25 mouse cellular contexts compared by ENCODE assay signal in the genomic region with DNA sequence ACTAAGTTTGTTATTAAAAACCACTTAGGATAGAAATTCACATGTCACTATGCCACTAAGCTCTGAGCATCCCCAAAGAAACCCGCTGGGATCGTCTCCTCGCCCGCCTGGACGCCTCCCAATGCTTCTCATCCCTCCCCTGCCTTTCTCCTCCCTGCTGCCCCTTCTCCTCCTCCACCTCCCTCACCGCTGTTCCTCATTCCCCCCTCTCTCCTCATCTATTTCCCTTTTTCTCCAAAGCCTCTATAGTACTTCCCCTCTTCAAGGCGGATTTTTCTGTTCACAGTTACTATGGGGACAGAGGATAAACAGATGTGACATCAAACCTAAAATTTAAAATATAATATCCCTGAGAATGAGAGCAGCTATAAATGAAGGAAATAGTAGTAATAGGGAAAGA.
DNase-seq lines count a peak whose midpoint lies in the region; ATAC-seq and TF ChIP-seq lines count a peak whose summit lies in the region.
"Had no signal": no experiment of that assay in that cellular context is flagged by ENCODE, and none has a peak within 500 bp of the region (broad histone marks: within the 10 kb centered on the region; RNA-seq: fewer than 3 reads in every experiment).

No protein-coding gene starts in this region.

- H3K4me1 ChIP-seq in hindbrain, embryonic 11.5 days (replicated peaks; ENCODE audit: control insufficient read depth, insufficient read depth, low read length): no peaks in the 10 kb centered on the region
- no peaks in the 10 kb centered on the region for H3K4me1 ChIP-seq in hindbrain, postnatal 0 days (ENCODE audit: insufficient read depth, low read length)
- H3K4me1 ChIP-seq in MEL (ENCODE audit: control insufficient read depth in 1 of 2, insufficient read depth in 2 of 2, low read length in 2 of 2): no peaks in the 10 kb centered on the region
- H3K4me1 ChIP-seq: forebrain, embryonic 10.5 days had no signal

- TF ChIP-seq RAD21 in MEL (IDR thresholded peaks at IDR 0.05; ENCODE audit: low read depth, low read length): no peak

- 82% methylated on average over 7 of the region's 7 CpGs for WGBS in hindbrain, embryonic 11.5 days
- 73% methylated on average over 7 of the region's 7 CpGs for WGBS in hindbrain, postnatal 0 days

- H3K9ac ChIP-seq in hindbrain, embryonic 11.5 days (ENCODE audit: low read depth, low read length): no peak overlapping the region
- no peak overlapping the region for H3K9ac ChIP-seq in hindbrain, postnatal 0 days (replicated peaks; ENCODE audit: low read length)
- no peak overlapping the region for H3K9ac ChIP-seq in MEL (ENCODE audit: control insufficient read depth, low read depth, low read length, poor library complexity, severe bottlenecking)
- H3K9ac ChIP-seq: heart, embryonic 13.5 days had no signal

- H3K4me3 ChIP-seq in hindbrain, embryonic 11.5 days (ENCODE audit: low read depth, low read length): no peak overlapping the region
- no peak overlapping the region for H3K4me3 ChIP-seq in hindbrain, postnatal 0 days (ENCODE audit: low read length)
- no peak overlapping the region for H3K4me3 ChIP-seq in MEL (ENCODE audit: control insufficient read depth in 1 of 2, insufficient read depth in 1 of 2, low read depth in 2 of 2, low read length in 2 of 2)
- H3K4me3 ChIP-seq: forebrain, embryonic 10.5 days; heart, adult 2 months; heart, embryonic 10.5 days; heart, embryonic 13.5 days; hindbrain, embryonic 10.5 days had no signal

- H3K79me2 ChIP-seq in MEL (ENCODE audit: control insufficient read depth, insufficient read depth, low read length, poor library complexity): no peaks in the 10 kb centered on the region

- no peak for TF ChIP-seq EP300 in MEL (IDR thresholded peaks at IDR 0.05; ENCODE audit: low read depth in 1 of 2, low read length in 2 of 2)

- H3K27me3 ChIP-seq in hindbrain, embryonic 11.5 days (ENCODE audit: control insufficient read depth, insufficient read depth, low read length): no peaks in the 10 kb centered on the region
- no peaks in the 10 kb centered on the region for H3K27me3 ChIP-seq in hindbrain, postnatal 0 days (ENCODE audit: insufficient read depth, low read length)
- no peaks in the 10 kb centered on the region for H3K27me3 ChIP-seq in MEL (ENCODE audit: control insufficient read depth in 1 of 2, insufficient read depth in 2 of 2, low read length in 2 of 2)
- H3K27me3 ChIP-seq: heart, embryonic 13.5 days had no signal

- no peak for DNase-seq in hindbrain, embryonic 11.5 days (ENCODE audit: low spot score)
- no peak for DNase-seq in hindbrain, postnatal 0 days (ENCODE audit: low spot score)
- DNase-seq in MEL (ENCODE audit: low read depth, low spot score): peak; percentile 7
- DNase-seq in frontal cortex, postnatal 25 days (ENCODE audit: low spot score in 2 of 2): no peak
- DNase-seq: adrenal gland, adult 8-10 months; adrenal gland, postnatal 25 days; cerebellum, adult 11-12 months; cerebellum, adult 8-10 months; cerebellum, postnatal 10 days; cerebellum, postnatal 36 days; gastrocnemius, postnatal 14 days; heart, adult 2 months; kidney, adult 11 months; kidney, adult 8-10 months had no signal

- no peak for ATAC-seq in hindbrain, embryonic 11.5 days (ENCODE audit: low FRiP score)
- no peak for ATAC-seq in hindbrain, postnatal 0 days
- peak; percentile 75 for ATAC-seq in common myeloid progenitor, adult 5-6 weeks (replicated peaks; ENCODE audit: low read depth, poor library complexity, severe bottlenecking)
- peak; percentile 77 for ATAC-seq in megakaryocyte, adult 5-6 weeks (ENCODE audit: poor library complexity, severe bottlenecking)
- no peak for ATAC-seq in inflammation-experienced regulatory T-cells, adult 6 months
- ATAC-seq: activated CD4-positive, CD25-positive, alpha-beta regulatory T cell, adult 4 months; CD4-positive, CD25-positive, alpha-beta regulatory T cell, adult 4 months; forebrain, embryonic 14.5 days; hindbrain, embryonic 16.5 days had no signal

- no peak for TF ChIP-seq POLR2A in MEL (IDR thresholded peaks at IDR 0.05; ENCODE audit: control insufficient read depth in 1 of 2, insufficient read depth in 1 of 2, low read depth in 1 of 2, low read length in 2 of 2, poor library complexity in 1 of 2)

- no peaks in the 10 kb centered on the region for H3K36me3 ChIP-seq in hindbrain, embryonic 11.5 days (ENCODE audit: control insufficient read depth, insufficient read depth, low read length)
- no peaks in the 10 kb centered on the region for H3K36me3 ChIP-seq in hindbrain, postnatal 0 days (ENCODE audit: insufficient read depth, low read length)
- H3K36me3 ChIP-seq in MEL (ENCODE audit: control insufficient read depth in 1 of 2, insufficient read depth in 2 of 2, low read length in 2 of 2): no peaks in the 10 kb centered on the region
- H3K36me3 ChIP-seq: forebrain, embryonic 10.5 days; heart, embryonic 10.5 days; heart, embryonic 13.5 days; hindbrain, embryonic 10.5 days had no signal

- TF ChIP-seq CTCF in hindbrain, postnatal 0 days (IDR thresholded peaks at IDR 0.05; ENCODE audit: low read depth): no peak
- TF ChIP-seq CTCF in MEL (IDR thresholded peaks at IDR 0.05 in 2 of 3, conservative IDR thresholded peaks at IDR 0.05 in 1 of 3; ENCODE audit: control insufficient read depth in 1 of 3, insufficient read depth in 1 of 3, low read depth in 2 of 3, low read length in 3 of 3, poor library complexity in 1 of 3, severe bottlenecking in 1 of 3): no peak

- H3K4me2 ChIP-seq in hindbrain, embryonic 11.5 days (replicated peaks; ENCODE audit: low read depth, low read length): no peak overlapping the region
- no peak overlapping the region for H3K4me2 ChIP-seq in hindbrain, postnatal 0 days (ENCODE audit: low read depth, low read length)
- H3K4me2 ChIP-seq: heart, embryonic 13.5 days had no signal

- H3K27ac ChIP-seq in hindbrain, embryonic 11.5 days (ENCODE audit: low read depth, low read length): peak overlapping the region; percentile 10; the same call in 1 of the 2 replicates
- no peak overlapping the region for H3K27ac ChIP-seq in hindbrain, postnatal 0 days
- no peak overlapping the region for H3K27ac ChIP-seq in MEL (ENCODE audit: control insufficient read depth, low read depth, low read length)
- H3K27ac ChIP-seq: forebrain, embryonic 10.5 days; heart, adult 2 months; heart, embryonic 10.5 days; heart, embryonic 13.5 days; hindbrain, embryonic 10.5 days had no signal

- no peaks in the 10 kb centered on the region for H3K9me3 ChIP-seq in hindbrain, embryonic 11.5 days (ENCODE audit: control insufficient read depth, low read length)
- H3K9me3 ChIP-seq in hindbrain, postnatal 0 days (ENCODE audit: low read length): no peaks in the 10 kb centered on the region
- no peaks in the 10 kb centered on the region for H3K9me3 ChIP-seq in MEL (replicated peaks; ENCODE audit: insufficient read depth, low read length)
- H3K9me3 ChIP-seq: forebrain, embryonic 10.5 days; heart, embryonic 10.5 days; heart, embryonic 13.5 days; hindbrain, embryonic 10.5 days had no signal

TF ChIP-seq in MEL, 35 proteins besides CTCF, POLR2A, EP300 and RAD21:
- TF ChIP-seq RCOR1 (IDR thresholded peaks at IDR 0.05; ENCODE audit: low read depth, low read length): no peak

Comparison
In these comparisons a context has a peak if more than half of its experiments do, and no peak if none do; other contexts are left out.
1. ATAC-seq: peak in common myeloid progenitor, adult 5-6 weeks (single experiment) and megakaryocyte, adult 5-6 weeks (single experiment); none in hindbrain, embryonic 11.5 days (single experiment), hindbrain, postnatal 0 days (single experiment) and inflammation-experienced regulatory T-cells, adult 6 months (single experiment).